Mouse (Mus musculus): Measurements from ENCODE around the gene Scd2.
"Not testable (repeated sequence)": the region's sequence is repeated elsewhere in the genome, so short reads cannot be mapped to it uniquely, and the experiment has no call there.

Gene Scd2

GRCm38 (mm10) chr19:44273711-44274110, 19.8 kb upstream of the Scd2 start:
- no peak for DNase-seq (ENCODE audit: low read depth, low spot score)

- no peak for DNase-seq (ENCODE audit: low read depth, low spot score)
Measured at GRCm38 (mm10) chr19:44274452-44274851, 19.0 kb upstream of the Scd2 start.

DNA sequence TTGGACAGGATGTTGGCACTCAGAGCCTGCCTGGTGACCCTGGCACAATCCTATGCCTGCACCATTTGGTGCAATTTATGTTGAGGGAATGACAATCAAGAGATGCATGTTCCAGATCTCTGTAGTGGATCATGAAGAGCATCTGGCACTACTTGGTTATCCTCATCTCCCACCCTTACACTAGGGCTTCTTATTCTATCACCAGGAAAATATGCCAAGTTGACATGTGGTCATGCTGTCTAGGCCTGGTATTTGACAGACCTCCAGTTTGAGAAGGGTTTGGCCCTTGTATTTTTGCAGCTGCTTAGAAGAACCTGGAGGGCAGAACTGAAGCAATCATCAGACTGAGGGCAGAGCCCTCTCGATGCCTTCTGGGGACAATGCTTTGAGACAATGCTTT, 18.1 kb upstream of the Scd2 start:
- DNase-seq (ENCODE audit: low read depth, low spot score) = no peak

- no peak for DNase-seq (ENCODE audit: low read depth, low spot score)
Measured at GRCm38 (mm10) chr19:44276861-44277260, 16.6 kb upstream of the Scd2 start.

GRCm38 (mm10) chr19:44277931-44278330, 15.5 kb upstream of the Scd2 start:
- no peak for DNase-seq (ENCODE audit: low read depth, low spot score)

- DNase-seq (ENCODE audit: low read depth, low spot score) = peak; percentile 81
Measured at GRCm38 (mm10) chr19:44280755-44281154, 12.7 kb upstream of the Scd2 start.

DNA sequence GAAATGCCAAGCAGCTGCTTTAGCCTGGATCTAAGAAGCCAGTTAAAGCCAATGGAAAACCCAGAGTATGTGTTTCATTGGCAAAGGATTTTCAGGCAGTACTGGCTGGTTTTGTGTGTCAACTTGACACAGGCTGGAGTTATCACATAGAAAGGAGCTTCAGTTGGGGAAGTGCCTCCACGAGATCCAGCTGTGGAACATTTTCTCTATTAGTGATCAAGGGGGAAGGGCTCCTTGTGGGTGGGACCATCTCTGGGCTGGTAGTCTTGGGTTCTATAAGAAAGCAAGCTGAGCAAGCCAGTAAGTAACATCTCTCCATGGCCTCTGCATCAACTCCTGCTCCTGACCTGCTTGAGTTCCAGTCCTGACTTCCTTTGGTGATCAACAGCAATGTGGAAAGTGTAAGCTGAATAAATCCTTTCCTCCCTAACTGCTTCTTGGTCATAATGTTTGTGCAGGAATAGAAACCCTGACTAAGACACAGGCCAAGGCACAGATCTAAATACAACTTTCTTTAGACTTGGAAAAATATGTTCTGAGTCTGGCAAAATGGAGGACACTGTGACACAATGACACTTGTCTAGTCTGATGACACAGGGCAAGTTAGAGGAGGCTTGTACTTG, 11.5 kb upstream of the Scd2 start:
- not testable (repeated sequence) for DNase-seq (ENCODE audit: low read depth, low spot score)

- peak; percentile 87 for DNase-seq (ENCODE audit: low read depth, low spot score)
Measured at GRCm38 (mm10) chr19:44282534-44283156, 10.8 kb upstream of the Scd2 start.

GRCm38 (mm10) chr19:44283157-44284024, 10.1 kb upstream of the Scd2 start:
- peak; percentile 86 for DNase-seq (ENCODE audit: low read depth, low spot score)

DNA sequence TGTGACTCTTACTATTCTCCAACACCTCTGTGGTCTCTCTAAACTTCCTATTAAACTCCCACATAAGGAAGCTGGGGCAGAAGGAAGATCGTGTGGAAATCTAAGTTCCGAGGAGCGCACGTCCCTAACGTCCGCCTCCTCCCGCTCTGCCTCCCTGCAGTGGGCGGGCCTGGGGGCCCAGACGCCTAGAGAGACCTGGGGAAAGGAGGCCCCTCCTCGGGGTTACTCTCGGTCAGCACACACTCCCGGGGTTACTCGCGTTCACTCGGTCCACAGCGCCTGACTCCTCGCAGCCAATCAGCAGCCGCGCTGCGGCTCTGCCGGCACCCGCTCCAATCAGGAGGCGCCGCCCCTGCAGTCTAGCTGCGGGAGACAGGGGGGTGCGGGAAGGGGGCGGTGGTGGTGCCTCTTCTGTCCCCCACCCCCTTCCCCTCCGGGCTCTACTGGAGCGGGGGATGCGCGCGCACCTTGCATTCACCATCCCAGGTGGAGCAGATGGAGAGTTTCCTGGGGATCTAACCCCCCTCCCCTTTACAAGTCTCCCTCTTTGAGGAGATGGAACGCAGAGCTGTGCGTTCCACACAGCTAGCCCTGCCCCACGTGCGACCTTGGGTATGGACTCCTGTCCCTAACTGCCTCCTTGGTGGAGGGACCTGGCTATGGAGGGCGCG, 9.3 kb upstream of the Scd2 start:
- peak; percentile 97 for DNase-seq (ENCODE audit: low read depth, low spot score)

- no peak for DNase-seq (ENCODE audit: low read depth, low spot score)
Measured at GRCm38 (mm10) chr19:44284723-44285122, 8.8 kb upstream of the Scd2 start.

DNA sequence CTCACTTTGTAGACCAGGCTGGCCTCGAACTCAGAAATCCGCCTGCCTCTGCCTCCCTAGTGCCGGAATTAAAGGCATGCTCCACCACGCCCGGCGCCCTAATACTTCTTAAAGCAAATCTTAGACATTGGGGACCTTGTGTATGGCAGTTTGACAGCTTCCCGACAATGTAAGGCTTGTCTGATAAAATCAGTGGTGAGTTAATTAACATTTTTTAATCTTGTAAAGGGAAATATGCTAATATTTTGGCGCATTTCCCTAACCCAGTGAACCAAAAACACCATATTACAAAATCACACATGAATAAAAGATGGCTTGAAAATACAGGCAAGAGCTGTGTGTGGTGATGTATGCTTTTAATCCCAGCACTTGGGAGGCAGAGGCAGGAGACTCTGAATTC, 7.9 kb upstream of the Scd2 start:
- DNase-seq (ENCODE audit: low read depth, low spot score) = no peak

- DNase-seq (ENCODE audit: low read depth, low spot score) = no peak
Measured at GRCm38 (mm10) chr19:44286109-44286508, 7.4 kb upstream of the Scd2 start.

DNA sequence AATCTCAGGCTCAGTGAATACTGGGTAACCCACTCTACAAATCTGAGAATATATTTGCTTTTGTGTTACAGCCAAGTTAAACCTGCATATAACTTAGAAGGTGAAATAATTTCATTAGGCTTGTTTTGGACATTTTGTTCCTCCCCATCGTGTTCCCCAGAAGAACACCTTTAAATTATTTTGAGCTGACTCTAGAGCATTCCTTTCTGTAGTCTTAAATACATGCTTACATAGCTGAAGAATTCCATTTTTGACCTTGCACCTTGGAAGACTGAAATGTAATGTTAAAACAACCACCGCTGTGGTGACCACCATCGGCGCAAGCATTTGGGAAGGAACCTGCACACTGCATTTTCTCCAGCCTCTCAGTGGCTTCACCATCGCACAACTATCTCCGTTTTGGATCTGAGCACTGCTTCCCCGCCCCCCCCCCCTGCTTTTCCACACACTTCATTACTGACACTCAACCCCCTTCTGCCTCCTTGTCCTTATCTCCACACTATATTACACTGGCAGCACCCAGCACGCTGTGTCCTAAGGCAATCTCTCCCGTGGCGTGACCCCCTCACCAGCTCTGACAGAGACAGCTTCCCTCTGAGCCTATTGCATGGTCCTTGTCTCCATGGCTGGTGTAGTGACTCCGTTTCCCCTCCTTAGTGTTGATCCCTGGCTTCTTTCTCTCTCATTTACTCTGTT, 5.9 kb upstream of the Scd2 start:
- no peak for DNase-seq (ENCODE audit: low read depth, low spot score)

DNA sequence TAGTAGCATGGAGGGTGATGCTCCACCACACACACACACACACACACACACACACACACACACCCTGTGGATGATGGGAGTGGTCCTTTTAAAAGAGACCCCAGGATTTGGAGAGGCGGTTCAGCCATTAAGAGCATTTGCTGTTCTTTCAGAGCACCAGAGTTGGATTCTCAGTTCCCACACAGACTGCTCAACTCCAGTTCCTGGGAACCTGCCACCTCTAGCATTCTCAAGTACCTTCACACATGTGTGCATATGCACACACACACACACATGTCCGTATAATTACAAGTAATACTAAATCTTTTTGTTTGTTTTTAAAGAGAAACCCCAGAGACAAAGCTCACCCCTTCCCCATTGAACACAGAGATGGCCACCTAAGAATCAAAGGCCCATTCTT, 1.4 kb upstream of the Scd2 start:
- no peak for DNase-seq (ENCODE audit: low read depth, low spot score)

- DNase-seq (ENCODE audit: low read depth, low spot score) = no peak
Measured at GRCm38 (mm10) chr19:44292483-44292882, 991 bp upstream of the Scd2 start.

- DNase-seq (ENCODE audit: low read depth, low spot score) = peak; percentile 87
Measured at GRCm38 (mm10) chr19:44293769-44294551, 486 bp downstream of the Scd2 start.

DNA sequence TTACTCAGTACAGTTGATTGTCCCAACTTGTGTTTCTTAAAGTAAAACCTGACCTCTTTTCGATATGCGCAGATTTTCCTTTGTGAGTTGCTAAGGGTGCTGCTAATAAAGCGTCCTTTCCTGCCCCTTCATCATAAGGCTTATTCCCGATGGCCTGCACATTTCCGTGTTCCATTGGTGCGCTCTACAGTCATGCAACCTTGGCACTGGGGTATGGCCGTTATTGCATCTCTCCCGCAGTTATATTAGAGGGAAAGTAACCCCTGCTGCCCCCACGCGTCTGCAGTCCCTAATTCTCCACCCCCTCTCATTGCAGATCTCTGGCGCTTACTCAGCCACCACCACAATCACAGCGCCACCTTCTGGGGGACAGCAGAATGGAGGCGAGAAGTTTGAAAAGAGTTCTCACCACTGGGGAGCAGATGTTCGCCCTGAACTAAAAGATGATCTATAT, 1.1 kb downstream of the Scd2 start:
- DNase-seq (ENCODE audit: low read depth, low spot score) = peak; percentile 90

- DNase-seq (ENCODE audit: low read depth, low spot score) = peak; percentile 57
Measured at GRCm38 (mm10) chr19:44295251-44295650, 1.8 kb downstream of the Scd2 start.

- DNase-seq (ENCODE audit: low read depth, low spot score) = peak; percentile 90
Measured at GRCm38 (mm10) chr19:44295741-44296140, 2.3 kb downstream of the Scd2 start.

DNA sequence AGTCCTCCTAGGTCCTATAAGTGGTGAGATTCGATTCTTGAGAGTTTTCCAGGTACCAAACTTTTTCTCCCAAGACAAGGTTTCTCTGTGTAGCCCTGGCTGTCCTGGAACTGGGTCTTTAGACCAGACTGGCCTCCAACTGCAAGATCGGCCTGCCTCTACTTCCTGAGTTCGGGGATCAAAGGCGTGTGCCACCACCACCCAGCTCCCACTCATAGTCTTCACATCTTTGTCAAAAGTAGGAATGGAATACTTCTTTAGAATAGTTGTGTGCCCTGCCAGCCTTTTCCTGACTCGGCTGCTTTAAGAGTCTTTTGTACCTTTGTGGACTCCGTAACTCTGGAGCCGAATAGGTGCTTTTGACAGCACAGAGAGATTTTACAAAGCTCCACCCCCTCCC, 2.7 kb downstream of the Scd2 start:
- peak; percentile 47 for DNase-seq (ENCODE audit: low read depth, low spot score)

Measured in CD4-positive helper T cell, adult 2 months (primary cell).